ENCODE assay signal across 8 mouse cellular contexts in genomic region chr9:57932831-57933602, GRCm38 (mm10). TPM values are rescaled to one million over a fixed set of nuclear protein-coding genes. Genes with fewer than 3 reads are reported as not detected.
A peak's percentile ranks its signal among the peaks of the same experiment; 100 is the strongest.
DNase-seq lines count a peak whose midpoint lies in the region; ATAC-seq lines count a peak whose summit lies in the region.

No protein-coding gene starts in this region.

- intact Hi-C loops in heart, postnatal 14 days (cut with DNase I): no loop called here

- peak; percentile 53 to 72 for DNase-seq in left cerebral cortex, adult 18-20 months (ENCODE audit: low spot score in 2 of 2)
- DNase-seq in left cerebral cortex, adult 11 months (ENCODE audit: low spot score): no peak
- peak; percentile 85 for DNase-seq in cerebellum, adult 8-10 months
- peak; percentile 66 for DNase-seq in right cerebral cortex, postnatal 25 days
- DNase-seq in heart, postnatal 14 days: no peak
- DNase-seq in B cell, adult 2 months: no peak
- DNase-seq in heart, adult 8-10 months (ENCODE audit: low spot score): no peak

- ATAC-seq in hematopoietic stem cell, adult 5-6 weeks (replicated peaks in 1 of 2; ENCODE audit: insufficient read depth in 1 of 2, low FRiP score in 2 of 2, low TSS enrichment in 1 of 2, low read depth in 1 of 2, poor library complexity in 2 of 2, severe bottlenecking in 2 of 2): peak; percentile 12 to 28; a peak in 2 of 4 replicates

RNA-seq across cellular contexts. Expression of gene Sema7a, which starts 6.9 kb away (rescaled TPM):
- total RNA-seq in left cerebral cortex, adult 18-20 months (2021): 100 to 1,000 TPM; 135 to 160 TPM
- total RNA-seq in hematopoietic stem cell, adult 5-6 weeks (2017): 4.1 and 4.3 TPM in 2 replicates
- 10 to 100 TPM; 38.9 to 43.7 TPM for total RNA-seq in heart, postnatal 14 days (2021)
- total RNA-seq in heart, adult 8-10 months (2022): 10 to 100 TPM; 20.4 to 24.8 (median 24.5) TPM

RNA-seq across cellular contexts. Expression of gene Ubl7, which starts 22.2 kb away (rescaled TPM):
- total RNA-seq in left cerebral cortex, adult 18-20 months (2021): 100 to 1,000 TPM; 107 to 113 TPM
- total RNA-seq in hematopoietic stem cell, adult 5-6 weeks (2017): 24.7 and 44.2 TPM in 2 replicates
- 10 to 100 TPM; 70.7 to 73.5 TPM for total RNA-seq in heart, postnatal 14 days (2021)
- 10 to 100 TPM; 72.5 to 82.8 (median 80.1) TPM for total RNA-seq in heart, adult 8-10 months (2022)

Comparison
In these comparisons a context has a peak if more than half of its experiments do, and no peak if none do; other contexts are left out.
1. DNase-seq: peak in left cerebral cortex, adult 18-20 months (2 of 2), cerebellum, adult 8-10 months (single experiment) and right cerebral cortex, postnatal 25 days (single experiment); none in left cerebral cortex, adult 11 months (single experiment), heart, postnatal 14 days (0 of 2), B cell, adult 2 months (0 of 2) and heart, adult 8-10 months (single experiment).